Mouse (Mus musculus) mouse embryonic stem cell (cell line): ENCODE results near the gene Gm45213.

Experiments used
- in situ Hi-C, 2 experiments: fragments of 300-500 bp; cut with MboI; formaldehyde crosslinking; loops; 1 replicate in 1 of 2; 3 replicates in 1 of 2; pipeline ENCODE4 v1.14.3; 2019 to 2020; ENCODE audit warnings: low sequenced_read_pairs in 2 of 2, low pct_unique_long_range_greater_than_20kb in 1 of 2, mixed read lengths in 1 of 2; ENCODE audit not compliant: unreplicated experiment in 1 of 2

Gm45213 gene

DNA sequence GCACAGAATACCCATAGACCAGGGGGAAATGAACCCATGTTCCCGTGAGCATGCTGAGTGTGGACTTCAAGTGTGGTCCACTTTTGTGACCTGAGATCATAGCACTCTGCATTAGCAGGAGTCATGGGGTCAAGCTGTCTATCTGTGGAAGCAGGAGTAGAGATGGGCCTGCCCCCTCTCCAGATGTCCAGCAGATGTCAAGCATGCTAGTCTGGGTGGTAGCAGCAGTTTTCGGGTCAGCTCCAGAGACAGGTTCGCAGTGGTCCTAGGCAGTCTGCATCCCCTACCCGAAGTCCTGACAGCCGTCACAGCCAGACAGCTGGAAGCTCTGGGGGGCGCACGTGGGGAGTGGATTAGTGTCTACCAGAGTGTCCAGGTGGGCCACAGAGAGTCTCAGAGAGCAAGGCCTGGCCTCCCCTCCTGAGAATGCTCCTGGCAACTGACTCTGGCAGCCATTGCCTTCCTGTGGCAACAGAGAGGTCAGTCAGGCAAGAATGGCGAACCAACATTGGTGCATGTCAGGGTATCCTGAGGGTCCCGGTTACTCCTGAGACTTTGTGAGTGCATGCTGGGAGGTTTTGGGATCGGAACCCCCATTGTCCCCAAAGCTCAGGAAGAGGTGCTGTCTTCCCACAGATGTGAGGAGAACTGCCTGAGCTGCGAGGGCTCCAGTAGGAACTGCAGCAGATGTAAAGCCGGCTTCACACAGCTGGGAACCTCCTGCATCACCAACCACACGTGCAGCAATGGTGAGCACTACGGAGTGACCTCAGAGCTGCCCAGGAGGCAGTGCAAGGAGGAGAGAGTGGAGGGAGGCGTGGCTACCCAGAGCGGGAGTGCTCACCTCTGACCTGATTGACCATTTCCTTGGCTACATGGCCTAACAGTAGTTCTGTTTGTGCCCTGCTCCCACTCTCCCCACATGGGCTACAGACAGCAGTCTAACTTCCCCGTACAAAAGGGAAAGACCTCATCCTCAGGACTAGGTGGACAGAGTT lies 3.8 kb downstream of the Gm45213 start:
- in situ Hi-C loops = no loop called here

DNA sequence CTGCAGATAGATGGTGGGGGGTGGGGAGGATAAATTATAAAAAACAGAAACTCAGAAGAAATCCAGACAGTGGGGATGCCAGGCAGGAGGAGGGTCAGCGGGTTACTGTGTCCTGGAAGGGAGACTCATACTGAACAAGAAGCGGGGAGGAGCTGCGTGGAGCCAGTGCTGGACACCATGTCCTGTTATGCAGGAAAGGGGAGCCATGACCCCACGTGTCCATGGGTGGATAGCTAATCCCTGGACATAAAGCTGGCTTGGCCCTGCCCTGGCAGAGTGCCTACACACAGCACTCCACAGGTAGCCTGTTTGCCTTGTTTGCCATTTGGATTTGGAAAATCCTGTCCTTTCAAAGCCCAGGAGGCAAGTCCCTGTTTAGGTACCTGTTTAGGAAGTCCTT lies 4.6 kb downstream of the Gm45213 start:
- in situ Hi-C loops = no loop called here

DNA sequence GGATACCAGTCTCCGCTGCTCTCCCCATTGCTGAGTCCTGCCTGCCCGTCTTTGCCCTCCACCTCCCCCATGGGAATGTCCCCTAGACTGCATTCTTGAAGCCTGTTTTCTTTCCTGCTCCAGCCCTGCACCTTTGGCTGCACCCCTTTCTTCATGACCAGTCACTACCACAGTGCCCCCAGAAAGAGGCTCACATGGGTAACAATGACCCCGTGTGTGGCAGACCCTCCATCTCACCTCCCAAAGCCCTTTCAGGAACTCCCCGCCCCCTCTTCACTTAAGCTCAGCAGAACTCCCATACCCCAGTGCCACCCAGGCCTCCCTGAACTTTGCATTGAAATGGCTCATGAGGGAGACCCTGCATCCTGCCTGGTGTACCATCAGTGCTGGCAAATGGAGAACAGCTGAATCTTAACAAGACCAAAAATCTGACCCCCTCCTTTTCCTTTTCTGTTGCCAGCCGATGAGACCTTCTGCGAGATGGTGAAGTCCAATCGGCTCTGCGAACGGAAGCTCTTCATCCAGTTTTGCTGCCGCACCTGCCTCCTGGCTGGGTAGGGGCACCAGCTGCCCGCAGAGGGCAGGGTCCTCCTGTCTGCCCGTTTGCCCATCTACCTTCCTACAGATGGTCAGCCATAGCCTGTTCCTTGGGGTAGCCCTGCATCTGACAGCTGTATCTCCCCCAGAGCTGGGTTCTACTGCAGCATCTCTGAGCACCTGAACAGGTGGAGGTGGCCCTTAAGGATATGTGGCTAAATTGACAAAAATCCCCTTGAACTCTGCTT lies 5.2 kb downstream of the Gm45213 start:
- in situ Hi-C loops = no loop called here

DNA sequence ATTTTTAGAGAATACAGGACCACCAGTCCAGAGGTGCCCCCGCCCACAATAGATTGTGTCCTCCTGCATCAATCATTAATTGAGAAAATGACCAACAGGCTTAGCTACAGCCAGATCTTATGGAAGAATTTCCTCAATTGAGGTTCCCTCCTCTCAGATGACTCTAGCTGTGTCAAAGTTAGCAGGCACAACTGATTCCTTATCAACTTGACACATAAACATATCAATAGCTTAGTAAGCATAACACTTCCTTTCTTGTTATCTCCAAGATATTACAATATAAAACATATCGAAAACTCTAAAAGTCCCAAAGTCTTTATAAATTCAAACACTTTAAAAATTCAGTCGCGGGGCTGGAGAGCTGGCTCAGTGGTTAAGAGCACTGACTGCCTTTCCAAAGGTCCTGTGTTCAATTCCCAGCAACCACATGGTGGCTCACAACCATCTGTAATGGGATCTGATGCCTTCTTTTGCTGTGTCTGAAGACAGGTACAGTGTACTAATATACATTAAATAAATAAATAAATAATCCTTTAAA lies 10.6 kb downstream of the Gm45213 start:
- in situ Hi-C loops = loop anchor here (10.0 kb wide), 3 partner anchors 229 to 349 kb away; no protein-coding TSS in a partner anchor

DNA sequence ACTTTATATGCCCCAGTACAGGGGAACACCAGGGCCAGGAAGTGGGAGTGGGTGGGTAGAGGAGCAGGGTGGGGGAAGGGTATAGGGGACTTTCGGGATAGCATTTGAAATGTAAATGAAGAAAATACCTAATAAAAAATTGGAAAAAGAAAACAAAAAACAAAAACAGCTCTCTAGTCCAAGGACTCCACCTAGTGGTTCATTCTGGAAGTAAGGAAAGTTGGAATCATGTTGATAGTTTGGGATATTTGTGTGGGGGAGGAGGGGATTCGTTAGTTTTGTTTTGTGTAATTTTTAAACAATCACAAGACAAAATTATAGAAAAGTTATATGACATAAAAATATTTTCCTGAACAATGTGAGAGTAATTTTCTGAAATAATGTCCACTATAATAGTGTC lies 12.0 kb downstream of the Gm45213 start:
- in situ Hi-C loops = loop anchor here (10.0 kb wide), 3 partner anchors 231 to 351 kb away; no protein-coding TSS in a partner anchor

DNA sequence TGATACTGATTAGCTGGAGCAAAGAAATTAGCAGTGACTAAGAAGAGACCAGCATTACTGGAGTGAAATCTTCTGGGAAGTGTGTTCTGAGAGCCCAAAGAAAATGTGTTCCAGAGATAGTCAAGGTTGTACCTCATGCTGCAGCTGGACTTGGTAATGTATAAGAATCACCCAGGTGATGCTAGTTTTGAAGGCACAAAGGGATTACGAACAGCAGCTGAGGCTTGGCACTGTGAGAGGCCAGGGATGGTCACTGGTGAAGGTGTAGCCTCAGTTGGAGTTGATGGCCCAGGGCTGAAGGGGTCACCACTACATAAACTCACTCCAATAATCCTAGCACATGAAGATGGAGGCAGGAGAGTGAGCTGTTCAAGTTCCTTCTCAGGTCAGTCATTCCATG lies 15.3 kb downstream of the Gm45213 start, which contains the start of gene Snrpa1:
Gene Snrpa1 (plus strand): TSS at position 301 of the 400 bp plus-strand sequence.
- in situ Hi-C loops = loop anchor here (10.0 kb wide), 3 partner anchors 234 to 354 kb away; no protein-coding TSS in a partner anchor

DNA sequence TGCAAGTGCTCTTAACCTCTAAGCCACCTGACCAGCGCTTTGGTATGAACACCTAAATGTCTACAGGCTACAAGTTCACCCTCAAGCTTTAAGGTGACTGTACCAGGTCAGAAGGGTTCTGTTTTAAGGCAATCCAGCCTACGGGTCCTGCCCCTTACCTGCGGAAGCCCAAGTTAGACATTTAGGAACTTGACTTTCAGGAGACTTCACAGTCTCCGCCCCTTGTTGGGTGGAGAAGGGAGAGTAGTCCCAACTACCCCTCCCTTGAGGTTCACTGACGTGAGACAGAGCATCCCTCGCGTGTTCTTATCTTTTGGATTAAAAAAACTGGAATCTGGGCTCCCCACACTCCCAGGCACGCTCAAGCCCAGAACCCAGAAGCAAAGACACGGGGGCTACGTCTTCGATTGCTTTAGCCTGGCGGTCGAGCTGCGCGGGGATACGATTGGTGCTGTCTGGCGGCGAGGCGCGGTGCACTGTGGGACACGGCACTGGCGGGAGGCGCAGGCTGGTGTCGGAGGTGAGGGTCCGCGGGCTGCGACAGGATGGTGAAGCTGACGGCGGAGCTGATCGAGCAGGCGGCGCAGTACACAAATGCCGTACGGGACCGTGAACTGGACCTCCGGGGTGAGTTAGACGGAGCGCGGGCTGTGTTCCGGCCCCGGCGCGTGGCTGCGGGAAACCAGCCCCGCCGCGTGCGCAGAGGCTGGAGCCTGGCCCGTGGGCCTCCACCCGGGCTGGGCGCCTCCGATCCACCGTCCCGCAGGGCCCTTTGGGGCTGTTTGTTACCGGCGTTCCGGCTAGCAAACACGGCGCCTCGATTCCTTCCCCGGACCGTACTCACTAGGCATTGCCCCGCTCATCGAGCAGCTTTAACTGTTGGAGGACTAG lies 16.9 kb downstream of the Gm45213 start:
- in situ Hi-C loops = no loop called here

DNA sequence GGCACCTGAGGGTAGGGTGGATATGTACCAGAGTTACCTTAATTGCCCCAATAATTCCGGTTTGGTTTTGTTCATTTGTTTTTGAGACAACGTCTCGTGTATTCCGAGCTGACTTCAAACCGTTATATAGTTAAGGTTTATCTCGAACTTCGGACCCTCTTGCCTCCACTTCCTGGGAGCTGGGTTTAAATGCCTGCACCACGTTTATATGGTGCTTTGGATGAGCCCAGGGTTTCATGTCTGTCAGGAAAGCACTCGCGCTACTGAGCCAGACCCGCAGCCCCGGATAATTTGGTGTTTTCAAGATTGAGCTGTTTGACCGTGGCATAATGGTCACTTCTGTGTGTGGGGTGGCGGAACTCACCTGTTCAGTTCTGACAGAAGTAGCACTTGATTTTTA lies 17.7 kb downstream of the Gm45213 start:
- in situ Hi-C loops = no loop called here

DNA sequence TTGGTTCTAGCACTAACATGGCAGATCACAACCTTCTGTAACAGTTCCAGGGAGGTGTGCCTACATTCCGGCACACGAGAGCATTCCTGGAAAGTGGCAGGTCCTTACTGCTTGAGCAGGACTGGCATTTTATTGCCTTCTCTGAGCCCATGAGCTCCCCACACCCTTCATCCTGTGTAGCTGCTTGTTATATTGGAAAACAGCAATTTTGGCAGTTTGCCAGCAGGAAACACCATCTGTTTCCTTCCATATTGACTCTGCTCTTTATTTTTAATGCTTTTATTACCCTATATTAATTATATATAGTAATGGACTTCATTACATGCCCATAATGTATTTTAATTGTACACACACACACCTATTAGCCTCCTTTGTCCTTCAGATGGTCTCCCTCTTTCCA lies 33.0 kb downstream of the Gm45213 start:
- in situ Hi-C loops = no loop called here

DNA sequence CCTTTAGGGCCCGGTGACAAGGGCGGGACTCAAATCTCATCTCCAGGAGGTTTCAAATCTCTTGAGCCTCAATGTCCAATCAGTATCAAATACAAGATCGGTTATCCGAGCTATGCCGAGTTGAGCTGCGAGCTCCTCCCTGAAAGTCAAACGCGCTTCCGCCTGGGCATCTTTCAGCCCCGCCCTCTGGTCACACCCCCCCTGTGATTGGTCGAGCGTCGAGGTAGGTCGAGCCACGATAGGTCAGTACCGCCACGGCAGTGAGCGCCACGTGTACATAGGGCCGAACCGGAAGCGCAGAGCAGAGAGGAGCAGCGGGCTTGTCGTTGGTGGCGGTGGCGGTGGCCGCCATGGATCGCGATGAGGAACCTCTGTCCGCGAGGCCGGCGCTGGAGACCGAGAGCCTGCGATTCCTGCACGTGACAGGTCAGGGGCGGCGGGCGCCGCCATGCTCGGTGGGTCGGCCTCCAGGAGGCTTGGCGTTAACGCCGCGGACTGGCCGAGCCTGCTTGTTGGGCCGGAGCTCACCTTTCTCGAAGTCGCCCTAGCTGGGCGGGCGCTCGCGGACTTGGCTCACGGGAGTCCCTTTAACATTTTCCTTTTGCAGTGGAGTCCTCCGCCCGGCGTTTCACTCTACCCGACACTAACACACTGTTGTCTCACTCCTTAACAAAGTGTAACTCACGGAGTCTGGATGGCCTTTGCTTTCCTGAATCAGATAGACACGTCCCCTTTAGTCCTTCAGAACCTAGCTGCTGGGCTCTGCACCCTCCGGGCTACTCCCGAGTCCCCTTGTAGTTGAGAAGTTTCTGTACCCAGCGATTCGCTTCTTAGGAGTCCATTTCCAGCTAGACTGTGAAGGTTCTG lies 36.2 kb downstream of the Gm45213 start, which contains the start of gene Selenos:
Gene Selenos (plus strand): TSS at position 286 of the 867 bp plus-strand sequence.
- in situ Hi-C loops = no loop called here

DNA sequence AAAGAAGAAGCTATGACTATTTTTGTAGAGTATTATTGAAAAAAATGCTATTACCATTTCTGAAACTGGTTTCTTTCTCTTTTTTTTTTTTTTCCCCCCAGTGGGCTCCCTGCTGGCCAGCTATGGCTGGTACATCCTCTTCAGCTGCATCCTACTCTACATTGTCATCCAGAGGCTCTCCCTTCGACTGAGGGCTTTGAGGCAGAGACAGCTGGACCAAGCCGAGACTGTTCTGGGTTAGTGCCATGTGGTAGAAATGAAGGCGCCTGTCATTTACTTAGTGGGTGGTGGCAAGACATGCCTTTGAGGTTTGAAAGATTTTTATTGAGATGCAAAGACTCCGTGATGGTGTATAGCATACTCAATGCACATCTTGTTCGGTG lies 36.8 kb downstream of the Gm45213 start:
- in situ Hi-C loops = no loop called here

DNA sequence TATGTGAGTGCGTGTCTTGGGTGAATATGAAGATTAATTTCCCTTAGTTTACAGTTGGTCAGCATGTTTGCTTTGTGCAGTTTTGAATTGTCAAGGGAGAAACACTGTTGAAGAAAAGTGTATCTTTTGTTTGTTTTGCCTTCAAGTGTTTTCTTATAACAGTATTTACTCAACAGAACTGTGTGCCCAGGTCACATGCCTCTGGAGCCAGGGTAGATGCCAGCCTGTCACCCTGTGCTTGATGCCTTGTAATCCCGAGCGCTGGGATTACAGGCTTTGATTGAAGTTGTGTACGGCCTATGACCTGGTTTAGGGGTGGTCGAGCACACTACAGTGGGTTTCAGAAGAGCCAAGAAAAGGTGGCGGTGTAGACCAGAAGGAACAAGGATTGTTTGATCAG lies 40.4 kb downstream of the Gm45213 start:
- in situ Hi-C loops = no loop called here

DNA sequence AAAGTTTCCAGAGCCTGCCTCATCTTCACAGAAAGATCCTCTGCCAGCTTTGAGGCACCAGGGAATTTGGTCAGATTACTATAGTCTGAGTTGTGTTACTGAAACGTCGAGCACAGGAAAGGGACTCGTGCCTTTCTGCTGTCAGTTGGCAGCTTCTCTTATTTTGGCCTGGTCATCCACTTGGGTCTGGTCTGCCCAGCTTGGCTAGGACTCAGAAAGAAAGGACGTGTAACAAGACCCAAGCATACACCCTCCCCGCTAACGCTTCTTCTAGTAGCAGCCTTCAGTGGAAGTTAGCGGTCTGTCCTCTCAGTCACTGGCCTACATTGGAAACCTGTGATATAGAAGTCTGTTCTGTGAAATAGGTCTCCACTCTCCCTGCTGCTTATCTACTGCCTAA lies 41.1 kb downstream of the Gm45213 start:
- in situ Hi-C loops = no loop called here

DNA sequence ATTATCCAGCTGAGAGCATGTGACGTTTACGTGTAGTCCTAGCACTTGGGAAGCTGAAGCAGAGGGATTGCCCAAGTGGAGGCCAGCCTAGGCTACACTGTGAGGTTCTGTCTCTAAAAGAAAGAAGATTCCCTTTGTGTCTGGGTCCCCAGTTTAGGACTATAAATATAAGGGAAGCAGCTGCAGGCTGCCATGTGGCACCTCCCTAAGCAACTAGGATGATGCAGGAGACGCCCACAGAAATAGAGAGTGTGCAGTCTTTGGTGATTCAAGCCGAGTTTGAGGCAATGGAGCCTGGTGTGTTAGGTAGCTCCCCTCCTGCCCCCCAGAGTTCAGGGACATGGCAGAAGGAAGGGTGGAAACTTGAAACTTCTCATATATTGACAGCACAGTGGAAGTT lies 44.2 kb downstream of the Gm45213 start:
- in situ Hi-C loops = no loop called here

DNA sequence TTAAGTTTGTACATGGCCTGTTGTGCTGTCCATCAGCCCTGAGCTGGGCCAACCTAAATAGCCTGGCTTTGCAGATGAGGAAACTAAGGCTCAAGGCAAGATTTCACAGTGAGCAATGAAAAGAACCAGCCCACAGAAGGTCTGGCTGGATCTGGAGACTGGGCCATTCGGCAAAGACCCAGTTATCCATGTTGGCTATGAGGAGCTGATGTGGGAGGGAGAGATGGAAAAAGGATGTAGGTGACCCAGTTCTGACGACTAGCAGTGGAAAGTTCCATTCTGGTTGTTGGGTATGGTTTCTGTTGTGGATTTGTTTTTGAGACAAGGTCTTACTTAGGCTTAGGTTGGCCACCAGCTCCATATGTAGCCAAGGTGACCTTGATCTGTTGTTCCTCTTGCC lies 44.7 kb downstream of the Gm45213 start:
- in situ Hi-C loops = no loop called here

DNA sequence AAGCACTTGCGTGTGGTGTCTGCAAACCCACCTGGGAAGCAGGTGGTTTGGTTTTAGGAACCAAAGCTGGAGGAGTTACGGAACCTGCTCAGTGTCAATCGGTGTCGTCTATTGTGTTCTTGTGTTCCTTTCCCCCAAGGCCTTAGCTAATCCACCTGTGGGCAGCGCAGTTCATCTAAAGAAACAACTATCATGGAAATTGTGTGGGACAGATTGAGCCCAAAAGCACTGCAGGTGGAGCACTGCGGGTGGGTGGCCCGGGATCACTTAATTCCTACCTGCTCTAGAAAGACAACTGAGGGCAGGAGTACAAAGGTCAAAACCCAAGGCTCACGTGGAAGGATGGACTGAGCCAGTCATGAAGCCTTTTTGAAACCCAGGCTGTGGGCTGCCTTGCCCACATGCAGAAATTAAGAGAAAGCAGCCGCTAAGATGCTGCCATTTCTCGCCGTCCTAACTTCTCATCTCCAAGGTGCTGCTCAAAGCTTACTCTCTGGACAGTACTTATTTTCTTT lies 47.3 kb downstream of the Gm45213 start:
- in situ Hi-C loops = loop anchor here in 1 of 2 experiments (10.0 kb wide), 1 partner anchor 94 kb away; no protein-coding TSS in a partner anchor

DNA sequence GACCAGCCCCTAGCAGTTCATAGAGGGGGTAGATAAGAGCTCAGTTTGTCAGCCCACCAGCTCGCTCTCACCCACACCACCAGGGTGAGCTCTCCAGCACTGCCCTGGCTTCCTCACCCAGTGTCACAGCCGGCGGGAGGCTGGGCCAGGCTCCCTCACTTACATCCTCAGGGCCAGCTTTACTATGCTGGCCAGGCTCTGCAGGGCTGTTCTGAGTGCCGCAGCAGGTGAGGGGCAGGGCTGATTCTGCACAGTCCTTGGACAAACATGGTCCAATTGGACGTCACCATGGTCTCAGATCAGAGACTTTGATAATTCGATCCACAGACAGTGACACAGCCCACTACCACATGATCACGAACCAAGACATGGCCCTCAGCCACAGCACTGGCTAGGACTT lies 48.2 kb downstream of the Gm45213 start:
- in situ Hi-C loops = loop anchor here in 1 of 2 experiments (10.0 kb wide), 1 partner anchor 93 kb away; no protein-coding TSS in a partner anchor
